Mouse (Mus musculus) midbrain, embryonic 15.5 days (tissue): ENCODE measurements at regions not wholly inside any gene's neighbourhood (a gene's known extent, or its start where the extent isn't known, plus 50 kb on each side); places are given as distances from the start of the nearest gene placed in this dataset.
A peak's percentile ranks its signal among the peaks of the same experiment; 100 is the strongest.
"Not testable (repeated sequence)": the region's sequence is repeated elsewhere in the genome, so short reads cannot be mapped to it uniquely, and the experiment has no call there.

ENCODE experiments used
- ATAC-seq: fragments of 200-750 bp; cut with Nextera tagmentation; replicated peaks from 2 replicates; pipeline ENCODE4 v1.8.0; 2017; ENCODE audit warnings: moderate TSS enrichment
- H3K27ac ChIP-seq: fragments of 300-500 bp; sonication (generic); 2 replicates; pipeline ENCODE4 v1.5.1; 2015; ENCODE audit warnings: mild to moderate bottlenecking, inconsistent platforms
- H3K27me3 ChIP-seq: fragments of 300-500 bp; sonication (generic); replicated peaks from 2 replicates; pipeline ENCODE4 v1.6.1; 2015; ENCODE audit warnings: inconsistent platforms
- H3K36me3 ChIP-seq: fragments of 300-500 bp; sonication (generic); replicated peaks from 2 replicates; pipeline ENCODE4 v1.6.1; 2015; ENCODE audit warnings: inconsistent platforms
- H3K4me1 ChIP-seq: fragments of 300-500 bp; sonication (generic); 2 replicates; pipeline ENCODE4 v1.6.1; 2015; ENCODE audit warnings: inconsistent platforms
- H3K4me2 ChIP-seq: fragments of 300-500 bp; sonication (generic); 2 replicates; pipeline ENCODE4 v1.6.1; 2015; ENCODE audit warnings: inconsistent platforms, mild to moderate bottlenecking, moderate library complexity
- H3K4me3 ChIP-seq: fragments of 300-500 bp; sonication (generic); 2 replicates; pipeline ENCODE4 v1.5.1; 2015; ENCODE audit warnings: mild to moderate bottlenecking, inconsistent platforms
- H3K9ac ChIP-seq: fragments of 300-500 bp; sonication (generic); 2 replicates; pipeline ENCODE4 v1.6.1; 2015; ENCODE audit warnings: mild to moderate bottlenecking, inconsistent platforms
- H3K9me3 ChIP-seq: fragments of 300-500 bp; sonication (generic); 2 replicates; pipeline ENCODE4 v1.6.1; 2016; ENCODE audit warnings: inconsistent platforms
- WGBS: fragments of 180-500 bp; shearing (Covaris S2); methylation state at CpG from one replicate; pipeline ENCODE4 v1.1.7; 2015; ENCODE audit warnings: mixed read lengths; 5-methylcytosine and 5-hydroxymethylcytosine counted together

- H3K27me3 ChIP-seq, H3K9ac ChIP-seq, H3K4me3 ChIP-seq, H3K27ac ChIP-seq, H3K9me3 ChIP-seq, ATAC-seq, H3K4me2 ChIP-seq, H3K36me3 ChIP-seq, H3K4me1 ChIP-seq: not testable (repeated sequence)
- 80% methylated on average over 2 of the region's 2 CpGs for WGBS
These were observed 281.0 kb downstream of the Cetn3 start for GRCm38 (mm10) chr13:82063880-82064279.

- H3K9me3 ChIP-seq: no peaks in the 10 kb centered on the region
- H3K36me3 ChIP-seq: no peaks in the 10 kb centered on the region
- no peaks in the 10 kb centered on the region for H3K4me1 ChIP-seq
- no peak overlapping the region for H3K4me2 ChIP-seq
- 54% methylated on average over 1 of the region's 1 CpGs for WGBS
- no peaks in the 10 kb centered on the region for H3K27me3 ChIP-seq
- H3K9ac ChIP-seq: no peak overlapping the region
- no peak overlapping the region for H3K27ac ChIP-seq
- ATAC-seq: no peak
- H3K4me3 ChIP-seq: no peak overlapping the region
These were observed 283.3 kb downstream of the Cetn3 start for GRCm38 (mm10) chr13:82066174-82066573.

- no peaks in the 10 kb centered on the region for H3K9me3 ChIP-seq
- 89% methylated on average over 3 of the region's 3 CpGs for WGBS
- H3K36me3 ChIP-seq: no peaks in the 10 kb centered on the region
- no peak overlapping the region for H3K9ac ChIP-seq
- H3K4me3 ChIP-seq: no peak overlapping the region
- no peak overlapping the region for H3K4me2 ChIP-seq
- no peak for ATAC-seq
- H3K27ac ChIP-seq: no peak overlapping the region
- H3K4me1 ChIP-seq: no peaks in the 10 kb centered on the region
- H3K27me3 ChIP-seq: no peaks in the 10 kb centered on the region
These were observed 283.9 kb downstream of the Cetn3 start for GRCm38 (mm10) chr13:82066674-82067270.

- Histone ChIP-seq H3K27me3 (no peaks in the 10 kb centered on the region), H3K36me3 (no peaks in the 10 kb centered on the region), H3K9me3 (no peaks in the 10 kb centered on the region), H3K4me1 (no peaks in the 10 kb centered on the region), H3K9ac (no peak overlapping the region), H3K27ac (no peak overlapping the region), H3K4me3 (no peak overlapping the region), H3K4me2 (no peak overlapping the region)
- ATAC-seq: no peak
- 92% methylated on average over 1 of the region's 1 CpGs for WGBS
These were observed 289.6 kb downstream of the Cetn3 start for GRCm38 (mm10) chr13:82072449-82072848.

- H3K36me3 ChIP-seq: no peaks in the 10 kb centered on the region
- H3K4me3 ChIP-seq: no peak overlapping the region
- no peak for ATAC-seq
- H3K9me3 ChIP-seq: no peaks in the 10 kb centered on the region
- H3K4me1 ChIP-seq: no peaks in the 10 kb centered on the region
- no peaks in the 10 kb centered on the region for H3K27me3 ChIP-seq
- no peak overlapping the region for H3K4me2 ChIP-seq
- H3K9ac ChIP-seq: no peak overlapping the region
- no peak overlapping the region for H3K27ac ChIP-seq
These were observed 290.5 kb downstream of the Cetn3 start for GRCm38 (mm10) chr13:82073343-82073742.

GRCm38 (mm10) chr13:82081375-82081774 is 298.5 kb downstream of the Cetn3 start:
- Histone ChIP-seq H3K27me3 (no peaks in the 10 kb centered on the region), H3K4me3 (no peak overlapping the region), H3K27ac (no peak overlapping the region), H3K9me3 (no peaks in the 10 kb centered on the region), H3K9ac (no peak overlapping the region), H3K36me3 (no peaks in the 10 kb centered on the region), H3K4me1 (no peaks in the 10 kb centered on the region), H3K4me2 (no peak overlapping the region)
- no peak for ATAC-seq
- 95% methylated on average over 2 of the region's 2 CpGs for WGBS

- 74% methylated on average over 3 of the region's 3 CpGs for WGBS
- Histone ChIP-seq H3K4me1 (no peaks in the 10 kb centered on the region), H3K27me3 (no peaks in the 10 kb centered on the region), H3K9me3 (no peaks in the 10 kb centered on the region), H3K4me2 (no peak overlapping the region), H3K27ac (no peak overlapping the region), H3K36me3 (no peaks in the 10 kb centered on the region), H3K4me3 (no peak overlapping the region), H3K9ac (no peak overlapping the region)
- no peak for ATAC-seq
These were observed 304.8 kb downstream of the Cetn3 start for GRCm38 (mm10) chr13:82087635-82088034.

- Histone ChIP-seq H3K27me3 (no peaks in the 10 kb centered on the region), H3K4me1 (no peaks in the 10 kb centered on the region), H3K4me3 (no peak overlapping the region), H3K4me2 (no peak overlapping the region), H3K9me3 (no peaks in the 10 kb centered on the region), H3K9ac (no peak overlapping the region), H3K36me3 (no peaks in the 10 kb centered on the region), H3K27ac (no peak overlapping the region)
- 85% methylated on average over 5 of the region's 5 CpGs for WGBS
- no peak for ATAC-seq
These were observed 309.3 kb downstream of the Cetn3 start for GRCm38 (mm10) chr13:82092186-82092585.

GRCm38 (mm10) chr13:82106032-82106431 is 323.2 kb downstream of the Cetn3 start:
- H3K27me3 ChIP-seq: no peaks in the 10 kb centered on the region
- WGBS: 60% methylated on average over 2 of the region's 2 CpGs
- ATAC-seq: no peak
- H3K4me2 ChIP-seq: no peak overlapping the region
- H3K27ac ChIP-seq: no peak overlapping the region
- H3K36me3 ChIP-seq: no peaks in the 10 kb centered on the region
- H3K9me3 ChIP-seq: no peaks in the 10 kb centered on the region
- no peaks in the 10 kb centered on the region for H3K4me1 ChIP-seq
- H3K4me3 ChIP-seq: no peak overlapping the region
- H3K9ac ChIP-seq: no peak overlapping the region

GRCm38 (mm10) chr13:82129777-82130735 is 347.2 kb downstream of the Cetn3 start:
- no peaks in the 10 kb centered on the region for H3K36me3 ChIP-seq
- no peak overlapping the region for H3K4me3 ChIP-seq
- no peaks in the 10 kb centered on the region for H3K9me3 ChIP-seq
- H3K27ac ChIP-seq: no peak overlapping the region
- peaks cover 5% of the 10 kb centered on the region; the same call in 1 of the 2 replicates for H3K4me1 ChIP-seq
- WGBS: 15% methylated on average over 7 of the region's 7 CpGs
- H3K9ac ChIP-seq: no peak overlapping the region
- no peak overlapping the region for H3K4me2 ChIP-seq
- ATAC-seq: peak; percentile 91
- no peaks in the 10 kb centered on the region for H3K27me3 ChIP-seq
